Mouse (Mus musculus) right cerebral cortex, postnatal 36 days (tissue): ENCODE results near the gene Spin1.

ENCODE experiments used
- DNase-seq, 2 experiments: peaks; one replicate each; pipeline ENCODE4 v3.0.0; 2022; ENCODE audit warnings: low spot score in 2 of 2, mixed read lengths in 1 of 2

Spin1 gene

GRCm38 (mm10) chr13:51137702-51138031 is 37.0 kb downstream of the Spin1 start:
- DNase-seq: no peak

GRCm38 (mm10) chr13:51147106-51147505 is 46.4 kb downstream of the Spin1 start:
- DNase-seq: no peak

GRCm38 (mm10) chr13:51152966-51153669 is 52.4 kb downstream of the Spin1 start:
- DNase-seq: no peak

- DNase-seq: no peak
These were observed 53.0 kb downstream of the Spin1 start for GRCm38 (mm10) chr13:51153670-51154030.

- DNase-seq: no peak
These were observed 54.7 kb downstream of the Spin1 start for GRCm38 (mm10) chr13:51155178-51156013.

GRCm38 (mm10) chr13:51156014-51156386 is 55.3 kb downstream of the Spin1 start:
- no peak for DNase-seq

GRCm38 (mm10) chr13:51157291-51157690 is 56.6 kb downstream of the Spin1 start:
- no peak for DNase-seq

GRCm38 (mm10) chr13:51161672-51162071 is 61.0 kb downstream of the Spin1 start:
- DNase-seq: no peak

- DNase-seq: no peak
These were observed 61.6 kb downstream of the Spin1 start for GRCm38 (mm10) chr13:51162246-51162645.

GRCm38 (mm10) chr13:51166711-51167110 is 66.0 kb downstream of the Spin1 start:
- DNase-seq: no peak

- no peak for DNase-seq
These were observed 69.5 kb downstream of the Spin1 start for GRCm38 (mm10) chr13:51170215-51170614.

GRCm38 (mm10) chr13:51170691-51171680 is 70.3 kb downstream of the Spin1 start, which contains the start of gene Nxnl2:
TSS of gene Nxnl2 (plus strand) at chr13:51171022.
- DNase-seq: no peak

GRCm38 (mm10) chr13:51172601-51173000 is 71.9 kb downstream of the Spin1 start:
- DNase-seq: no peak

- no peak for DNase-seq
These were observed 78.3 kb downstream of the Spin1 start for GRCm38 (mm10) chr13:51178932-51179331.

- DNase-seq: no peak
These were observed 78.7 kb downstream of the Spin1 start for GRCm38 (mm10) chr13:51179362-51179761.

GRCm38 (mm10) chr13:51182236-51182635 is 81.6 kb downstream of the Spin1 start:
- DNase-seq: no peak

- no peak for DNase-seq
These were observed 84.2 kb downstream of the Spin1 start for GRCm38 (mm10) chr13:51184896-51185295.

GRCm38 (mm10) chr13:51190336-51190735 is 89.7 kb downstream of the Spin1 start:
- no peak for DNase-seq

GRCm38 (mm10) chr13:51191416-51192140 is 90.9 kb downstream of the Spin1 start:
- DNase-seq: no peak

- no peak for DNase-seq
These were observed 93.2 kb downstream of the Spin1 start for GRCm38 (mm10) chr13:51193893-51194292.

- DNase-seq: no peak
These were observed 97.0 kb downstream of the Spin1 start for GRCm38 (mm10) chr13:51197699-51198098.
